Mouse (Mus musculus): Measurements from ENCODE around the gene Cachd1. TPM values are rescaled to one million over a fixed set of nuclear protein-coding genes. Genes with fewer than 3 reads are reported as not detected.

Cachd1 gene
- polyA plus RNA-seq, 1 experiment, result 43.1 TPM

GRCm38 (mm10) chr4:100990996-100991395 is 214.5 kb downstream of the Cachd1 start:
- DNase-seq, result no peak
- 56% methylated on average over 4 of the region's 4 CpGs for WGBS
- Histone ChIP-seq H3K4me1 (ENCODE audit: control insufficient read depth, insufficient read depth, low read length) (no peaks in the 10 kb centered on the region), H3K4me3 (replicated peaks; ENCODE audit: extremely low read depth, low read depth, low read length) (no peak overlapping the region)
- TF ChIP-seq POLR2A (IDR thresholded peaks at IDR 0.05; ENCODE audit: borderline replicate concordance, extremely low read depth, low read depth, low read length), result no peak
- no peak for TF ChIP-seq CTCF (IDR thresholded peaks at IDR 0.05; ENCODE audit: insufficient read depth, low read length)

GRCm38 (mm10) chr4:100992086-100992485 is 215.6 kb downstream of the Cachd1 start:
- no peak for TF ChIP-seq POLR2A (IDR thresholded peaks at IDR 0.05; ENCODE audit: borderline replicate concordance, extremely low read depth, low read depth, low read length)
- TF ChIP-seq CTCF (IDR thresholded peaks at IDR 0.05; ENCODE audit: insufficient read depth, low read length), result no peak
- no peaks in the 10 kb centered on the region for H3K4me1 ChIP-seq (ENCODE audit: control insufficient read depth, insufficient read depth, low read length)
- WGBS, result 88% methylated on average over 6 of the region's 6 CpGs
- H3K4me3 ChIP-seq (replicated peaks; ENCODE audit: extremely low read depth, low read depth, low read length), result no peak overlapping the region
- DNase-seq, result no peak

- Histone ChIP-seq H3K4me1 (ENCODE audit: control insufficient read depth, insufficient read depth, low read length) (no peaks in the 10 kb centered on the region), H3K4me3 (replicated peaks; ENCODE audit: extremely low read depth, low read depth, low read length) (no peak overlapping the region)
- no peak for DNase-seq
- 53% methylated on average over 18 of the region's 18 CpGs for WGBS
- TF ChIP-seq POLR2A (IDR thresholded peaks at IDR 0.05; ENCODE audit: borderline replicate concordance, extremely low read depth, low read depth, low read length) (no peak), CTCF (IDR thresholded peaks at IDR 0.05; ENCODE audit: insufficient read depth, low read length) (no peak)
Observed at GRCm38 (mm10) chr4:100994442-100995255, 218.2 kb downstream of the Cachd1 start.

GRCm38 (mm10) chr4:100995617-100996016 is 219.1 kb downstream of the Cachd1 start:
- Histone ChIP-seq H3K4me3 (replicated peaks; ENCODE audit: extremely low read depth, low read depth, low read length) (no peak overlapping the region), H3K4me1 (ENCODE audit: control insufficient read depth, insufficient read depth, low read length) (no peaks in the 10 kb centered on the region)
- TF ChIP-seq CTCF (IDR thresholded peaks at IDR 0.05; ENCODE audit: insufficient read depth, low read length), result no peak
- TF ChIP-seq POLR2A (IDR thresholded peaks at IDR 0.05; ENCODE audit: borderline replicate concordance, extremely low read depth, low read depth, low read length), result no peak
- 83% methylated on average over 5 of the region's 5 CpGs for WGBS
- no peak for DNase-seq

GRCm38 (mm10) chr4:100996060-100996651 is 219.7 kb downstream of the Cachd1 start:
- WGBS, result 83% methylated on average over 4 of the region's 4 CpGs
- DNase-seq, result no peak
- no peak for TF ChIP-seq CTCF (IDR thresholded peaks at IDR 0.05; ENCODE audit: insufficient read depth, low read length)
- TF ChIP-seq POLR2A (IDR thresholded peaks at IDR 0.05; ENCODE audit: borderline replicate concordance, extremely low read depth, low read depth, low read length), result no peak
- no peak overlapping the region for H3K4me3 ChIP-seq (replicated peaks; ENCODE audit: extremely low read depth, low read depth, low read length)
- H3K4me1 ChIP-seq (ENCODE audit: control insufficient read depth, insufficient read depth, low read length), result no peaks in the 10 kb centered on the region

- Histone ChIP-seq H3K4me3 (replicated peaks; ENCODE audit: extremely low read depth, low read depth, low read length) (no peak overlapping the region), H3K4me1 (ENCODE audit: control insufficient read depth, insufficient read depth, low read length) (no peaks in the 10 kb centered on the region)
- TF ChIP-seq POLR2A (IDR thresholded peaks at IDR 0.05; ENCODE audit: borderline replicate concordance, extremely low read depth, low read depth, low read length) (no peak), CTCF (IDR thresholded peaks at IDR 0.05; ENCODE audit: insufficient read depth, low read length) (peak; percentile 57)
- DNase-seq, result peak; percentile 40
- WGBS, result 23% methylated on average over 2 of the region's 2 CpGs
Observed at GRCm38 (mm10) chr4:100998145-100998544, 221.7 kb downstream of the Cachd1 start.

- Histone ChIP-seq H3K4me1 (ENCODE audit: control insufficient read depth, insufficient read depth, low read length) (no peaks in the 10 kb centered on the region), H3K4me3 (replicated peaks; ENCODE audit: extremely low read depth, low read depth, low read length) (no peak overlapping the region)
- 86% methylated on average over 8 of the region's 8 CpGs for WGBS
- no peak for TF ChIP-seq POLR2A (IDR thresholded peaks at IDR 0.05; ENCODE audit: borderline replicate concordance, extremely low read depth, low read depth, low read length)
- no peak for DNase-seq
Observed at GRCm38 (mm10) chr4:100998906-100999305, 222.4 kb downstream of the Cachd1 start.

- TF ChIP-seq POLR2A (IDR thresholded peaks at IDR 0.05; ENCODE audit: borderline replicate concordance, extremely low read depth, low read depth, low read length) (no peak), CTCF (IDR thresholded peaks at IDR 0.05; ENCODE audit: insufficient read depth, low read length) (no peak)
- 91% methylated on average over 3 of the region's 3 CpGs for WGBS
- Histone ChIP-seq H3K4me1 (ENCODE audit: control insufficient read depth, insufficient read depth, low read length) (no peaks in the 10 kb centered on the region), H3K4me3 (replicated peaks; ENCODE audit: extremely low read depth, low read depth, low read length) (no peak overlapping the region)
- DNase-seq, result no peak
Observed at GRCm38 (mm10) chr4:101000622-101001021, 224.1 kb downstream of the Cachd1 start.

GRCm38 (mm10) chr4:101001073-101001472 is 224.6 kb downstream of the Cachd1 start:
- 75% methylated on average over 6 of the region's 6 CpGs for WGBS
- TF ChIP-seq CTCF (IDR thresholded peaks at IDR 0.05; ENCODE audit: insufficient read depth, low read length) (no peak), POLR2A (IDR thresholded peaks at IDR 0.05; ENCODE audit: borderline replicate concordance, extremely low read depth, low read depth, low read length) (no peak)
- DNase-seq, result no peak

GRCm38 (mm10) chr4:101002961-101003360 is 226.5 kb downstream of the Cachd1 start:
- 93% methylated on average over 16 of the region's 16 CpGs for WGBS
- H3K4me1 ChIP-seq (ENCODE audit: control insufficient read depth, insufficient read depth, low read length), result no peaks in the 10 kb centered on the region
- no peak overlapping the region for H3K4me3 ChIP-seq (replicated peaks; ENCODE audit: extremely low read depth, low read depth, low read length)
- TF ChIP-seq CTCF (IDR thresholded peaks at IDR 0.05; ENCODE audit: insufficient read depth, low read length) (no peak), POLR2A (IDR thresholded peaks at IDR 0.05; ENCODE audit: borderline replicate concordance, extremely low read depth, low read depth, low read length) (no peak)
- no peak for DNase-seq

More at GRCm38 (mm10) chr4:101001073-101001472, 224.6 kb downstream of the Cachd1 start:
- no peak overlapping the region for H3K4me3 ChIP-seq (replicated peaks; ENCODE audit: extremely low read depth, low read depth, low read length)
- H3K4me1 ChIP-seq (ENCODE audit: control insufficient read depth, insufficient read depth, low read length), result no peaks in the 10 kb centered on the region

Measured in lung, adult 2 months (tissue).